Mouse (Mus musculus) right cerebral cortex, adult 18-20 months (tissue): Measurements from ENCODE around the gene Ccndbp1.
"Not testable (repeated sequence)": the region's sequence is repeated elsewhere in the genome, so short reads cannot be mapped to it uniquely, and the experiment has no call there.

ENCODE experiments used
- DNase-seq: peaks from one replicate; pipeline ENCODE4 v3.0.0; 2022; ENCODE audit warnings: mixed read lengths

Ccndbp1 gene

GRCm38 (mm10) chr2:121003586-121003985 lies 4.6 kb upstream of the Ccndbp1 start:
- no peak for DNase-seq

DNA sequence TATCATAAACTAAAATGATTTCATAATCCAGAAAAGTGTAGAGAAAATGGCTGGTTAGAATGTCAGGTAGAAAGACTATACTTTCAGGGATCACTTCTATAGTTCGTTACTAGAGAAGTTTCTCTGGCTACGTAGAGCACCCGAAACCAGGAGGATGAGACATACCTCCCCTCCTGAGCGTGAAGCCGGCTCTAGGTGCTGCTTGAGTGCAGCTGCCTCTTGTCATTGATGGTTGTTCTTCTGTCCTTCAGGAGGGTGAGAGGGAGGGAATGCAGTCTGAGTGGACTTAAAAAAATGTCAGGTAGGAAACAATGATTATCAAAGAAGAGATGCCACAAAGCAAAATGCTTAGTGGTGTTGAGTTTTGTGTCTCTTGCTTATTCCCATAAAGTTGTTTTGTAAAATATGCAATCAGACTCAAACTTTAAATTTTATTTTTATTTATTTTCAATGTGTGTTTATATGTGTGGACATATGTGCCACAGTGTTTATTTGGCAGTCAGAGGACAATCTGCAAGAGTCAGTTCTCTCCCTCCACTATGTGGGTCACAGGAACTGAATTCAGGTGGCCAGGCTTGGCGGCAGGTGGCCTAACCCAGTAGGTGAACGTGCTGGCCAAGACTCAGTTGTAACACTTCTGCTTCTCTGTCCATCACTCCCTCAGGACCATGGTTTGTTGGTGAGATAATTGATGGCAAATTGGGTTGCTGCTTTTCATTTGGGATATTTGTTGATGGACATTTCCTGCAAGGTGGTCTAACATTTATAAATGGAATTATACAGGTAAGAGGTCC lies 4.0 kb upstream of the Ccndbp1 start:
- DNase-seq = no peak

DNA sequence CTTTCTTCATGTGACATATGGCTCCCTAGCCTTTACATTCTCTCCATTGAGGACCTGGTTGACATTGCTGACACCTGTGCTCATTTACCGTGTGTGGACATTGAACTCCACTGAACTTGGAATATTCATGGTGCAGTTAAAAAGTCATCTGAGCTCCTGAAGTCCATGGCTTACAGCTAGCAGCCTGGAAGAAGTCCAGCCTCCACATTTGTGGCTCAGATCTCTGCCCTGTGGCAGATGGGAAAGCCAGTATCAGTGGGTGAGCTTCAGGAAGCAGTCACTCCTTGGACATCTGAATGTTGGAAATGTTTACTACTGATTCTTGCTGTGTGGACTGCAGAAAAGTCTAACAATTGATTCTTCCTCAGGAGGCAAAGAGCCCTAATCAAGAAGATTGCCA lies 1.2 kb upstream of the Ccndbp1 start:
- DNase-seq = no peak

- DNase-seq = no peak
Measured at GRCm38 (mm10) chr2:121008664-121009007, 433 bp downstream of the Ccndbp1 start.

GRCm38 (mm10) chr2:121009071-121009677 lies 971 bp downstream of the Ccndbp1 start:
- DNase-seq = no peak

DNA sequence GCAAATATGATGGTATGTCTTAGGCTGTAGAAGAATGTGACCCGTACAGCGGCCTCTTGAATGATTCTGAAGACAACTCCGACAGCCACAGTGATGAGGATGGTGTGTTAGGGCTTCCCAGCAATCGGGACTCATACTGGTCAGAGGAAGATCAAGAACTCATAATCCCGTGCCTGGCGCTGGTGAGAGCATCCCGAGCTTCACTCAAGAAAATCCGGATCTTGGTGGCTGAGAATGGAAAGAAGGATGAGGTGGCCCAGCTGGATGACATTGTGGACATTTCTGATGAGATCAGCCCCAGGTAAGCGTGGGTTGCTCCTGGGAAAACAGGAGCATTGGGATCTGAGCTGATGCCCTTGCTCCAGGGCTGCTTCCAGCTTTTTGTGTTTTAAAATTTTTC lies 4.5 kb downstream of the Ccndbp1 start:
- DNase-seq = no peak

GRCm38 (mm10) chr2:121015507-121015906 lies 7.3 kb downstream of the Ccndbp1 start:
- no peak for DNase-seq

GRCm38 (mm10) chr2:121016226-121016625 lies 8.0 kb downstream of the Ccndbp1 start:
- DNase-seq = no peak

DNA sequence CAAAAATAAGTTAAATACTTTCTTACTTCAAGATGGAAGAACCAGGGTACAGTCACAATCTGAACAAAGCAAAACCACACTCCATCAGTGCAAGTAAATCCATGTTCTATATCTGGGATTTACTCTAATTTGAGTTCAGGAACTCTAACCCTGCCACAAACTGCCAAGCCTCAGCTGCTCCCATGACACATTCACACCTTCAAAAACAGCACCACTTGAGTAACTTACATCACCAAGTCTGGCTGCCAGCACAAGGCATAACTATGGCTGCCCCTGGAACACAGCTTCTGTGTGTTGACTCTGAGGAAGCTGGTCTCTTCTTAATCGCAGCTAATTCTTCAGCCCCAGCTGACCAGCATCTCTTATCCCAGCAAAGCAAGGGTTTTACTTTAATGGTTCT lies 8.9 kb downstream of the Ccndbp1 start:
- no peak for DNase-seq

DNA sequence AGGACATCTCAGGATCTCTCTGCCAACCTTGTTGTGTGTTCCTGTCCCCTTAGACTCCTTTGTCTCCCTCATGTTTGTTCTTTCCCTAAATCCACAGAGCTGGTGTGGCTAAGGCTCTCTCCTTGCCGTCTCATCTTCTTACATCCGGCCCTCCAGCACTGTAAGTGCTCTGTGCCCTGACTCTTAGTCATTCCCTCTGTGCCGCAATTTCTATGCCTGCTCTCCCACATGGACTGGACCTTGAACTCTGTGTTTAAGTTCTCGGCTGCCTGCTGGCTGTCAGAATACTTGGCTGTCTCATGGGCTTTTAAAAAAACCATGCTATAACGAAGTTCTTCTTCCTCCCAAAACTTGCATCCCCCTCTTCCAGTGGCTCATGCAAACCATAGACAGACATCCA lies 14.7 kb downstream of the Ccndbp1 start:
- no peak for DNase-seq

DNA sequence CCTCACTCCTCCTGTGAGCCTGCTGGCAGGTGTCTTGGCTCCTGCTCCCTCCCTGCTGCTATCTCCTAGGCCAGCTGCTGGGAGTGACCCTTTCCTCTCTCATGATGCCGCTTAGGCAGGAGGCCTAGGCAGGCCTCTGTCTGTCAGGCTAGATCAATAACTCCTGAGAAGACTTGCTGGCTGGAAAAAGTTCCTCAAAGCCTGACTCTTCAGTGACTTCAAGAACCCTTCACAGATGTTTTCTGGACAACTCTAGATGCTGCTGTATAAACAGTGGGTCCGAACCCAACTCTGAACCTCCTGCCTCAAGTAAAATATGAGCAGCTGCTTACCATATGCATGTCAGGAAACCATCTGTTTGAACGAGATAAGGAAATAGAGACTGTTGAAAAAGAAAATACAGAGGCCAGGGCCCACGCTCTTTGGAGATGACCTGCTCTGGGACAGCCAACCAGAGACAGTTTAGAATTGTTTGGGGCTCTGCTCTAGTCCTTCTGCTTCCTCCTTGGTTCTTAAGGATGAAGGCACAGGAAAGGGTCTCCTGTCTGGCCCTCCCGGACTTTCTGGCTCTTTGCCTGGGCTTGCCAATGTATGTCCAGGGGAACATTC lies 28.6 kb downstream of the Ccndbp1 start, which contains the start of gene Epb42:
Gene Epb42, minus strand, starts transcription at position 340 of the 609 bp plus-strand sequence.
- no peak for DNase-seq

DNA sequence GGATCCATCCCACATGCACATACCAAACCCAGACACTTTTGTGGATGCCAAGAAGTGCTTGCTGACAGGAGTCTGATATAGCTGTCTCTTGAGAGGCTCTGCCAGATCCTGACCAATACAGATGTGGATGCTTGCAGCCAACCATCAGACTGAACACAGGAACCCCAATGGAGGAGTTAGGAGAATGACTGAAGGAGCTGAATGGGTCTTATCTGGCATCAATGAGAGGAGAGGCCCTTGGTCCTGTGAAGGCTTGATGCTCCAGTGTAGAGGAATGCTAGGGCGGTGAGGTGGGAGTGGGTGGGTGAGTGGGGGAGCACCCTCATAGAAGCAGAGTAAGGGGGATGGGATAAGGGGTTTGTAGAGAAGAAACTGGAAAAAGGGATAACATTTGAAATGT lies 30.6 kb downstream of the Ccndbp1 start:
- not testable (repeated sequence) for DNase-seq

- DNase-seq = no peak
Measured at GRCm38 (mm10) chr2:121039382-121039781, 31.2 kb downstream of the Ccndbp1 start.

DNA sequence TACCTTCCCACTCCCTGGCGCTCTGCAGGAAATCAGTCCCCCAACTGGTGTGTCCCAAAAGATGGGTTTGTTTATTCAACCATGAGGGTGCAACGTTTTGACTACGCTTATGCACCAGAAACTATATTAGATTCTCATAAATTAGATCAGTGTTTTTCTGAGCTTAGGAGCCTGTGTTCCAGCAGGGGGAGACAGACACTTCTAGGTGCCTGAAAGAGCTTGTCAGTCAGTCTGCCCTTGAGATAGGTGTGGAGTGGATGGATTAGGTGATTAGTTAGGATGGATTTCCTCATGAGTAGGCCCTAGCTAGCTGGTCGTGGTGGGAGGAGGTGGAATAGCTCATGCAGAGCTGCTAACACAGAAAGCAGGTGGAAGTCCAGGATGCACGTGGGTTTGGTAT lies 32.9 kb downstream of the Ccndbp1 start:
- DNase-seq = peak; percentile 16

DNA sequence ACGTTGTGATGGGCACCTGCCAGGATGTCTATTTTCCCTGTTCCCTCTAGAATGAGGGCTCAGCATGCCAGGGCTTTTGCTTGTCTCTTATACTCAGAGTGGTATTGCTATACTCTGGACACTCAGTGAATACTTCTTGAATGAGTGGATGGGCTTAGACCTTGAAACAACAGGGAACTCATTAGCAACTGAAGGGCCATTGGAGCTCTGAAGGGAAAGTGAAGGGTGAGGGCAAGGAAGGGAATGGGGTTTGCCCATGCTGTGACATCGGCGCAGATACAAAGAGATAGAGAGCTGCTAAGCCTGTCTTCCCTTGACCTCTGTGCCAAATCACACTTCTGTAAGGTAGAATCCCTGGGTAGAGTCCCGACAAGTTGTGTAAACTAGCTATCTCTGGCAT lies 37.5 kb downstream of the Ccndbp1 start:
- no peak for DNase-seq

GRCm38 (mm10) chr2:121052176-121052575 lies 44.0 kb downstream of the Ccndbp1 start:
- no peak for DNase-seq

DNA sequence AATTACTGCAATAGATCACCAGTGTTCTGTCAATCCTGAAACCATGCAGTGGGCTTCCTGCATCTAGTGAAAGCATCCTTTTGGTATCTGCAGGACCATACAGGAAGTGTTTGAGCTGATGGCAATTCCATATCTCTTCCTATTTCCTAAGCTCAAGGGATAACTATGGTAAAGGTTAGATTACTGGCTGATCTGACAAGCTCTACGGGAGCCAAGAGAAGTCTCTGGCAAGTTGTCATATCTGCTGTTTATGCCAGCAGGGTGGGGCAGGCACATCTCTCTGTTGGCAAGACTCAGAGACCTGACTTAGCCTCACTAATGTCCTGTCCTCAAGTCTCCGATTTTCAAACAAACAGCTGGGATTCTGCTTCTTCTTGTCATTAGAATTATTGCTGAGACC lies 45.9 kb downstream of the Ccndbp1 start:
- no peak for DNase-seq

- DNase-seq = no peak
Measured at GRCm38 (mm10) chr2:121055915-121056314, 47.7 kb downstream of the Ccndbp1 start.

DNA sequence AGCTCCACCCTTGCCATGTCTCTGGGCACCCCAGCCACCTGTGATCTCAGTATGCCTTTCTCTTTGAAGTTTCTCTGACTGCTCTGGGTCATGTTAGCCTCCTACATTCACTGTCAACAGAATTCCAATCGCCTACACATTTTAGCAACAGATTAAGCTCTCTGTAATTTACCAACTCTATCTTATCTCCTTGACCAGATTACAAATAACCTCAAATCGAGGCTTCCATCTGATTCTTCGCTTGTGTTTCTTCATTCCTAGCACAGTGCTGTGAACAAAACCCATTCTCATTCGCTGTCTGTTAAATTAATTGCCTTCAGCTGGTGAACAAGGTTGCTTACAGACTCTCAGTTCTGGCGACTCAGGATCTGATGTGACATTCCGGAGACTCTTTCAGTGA lies 49.8 kb downstream of the Ccndbp1 start:
- no peak for DNase-seq

DNA sequence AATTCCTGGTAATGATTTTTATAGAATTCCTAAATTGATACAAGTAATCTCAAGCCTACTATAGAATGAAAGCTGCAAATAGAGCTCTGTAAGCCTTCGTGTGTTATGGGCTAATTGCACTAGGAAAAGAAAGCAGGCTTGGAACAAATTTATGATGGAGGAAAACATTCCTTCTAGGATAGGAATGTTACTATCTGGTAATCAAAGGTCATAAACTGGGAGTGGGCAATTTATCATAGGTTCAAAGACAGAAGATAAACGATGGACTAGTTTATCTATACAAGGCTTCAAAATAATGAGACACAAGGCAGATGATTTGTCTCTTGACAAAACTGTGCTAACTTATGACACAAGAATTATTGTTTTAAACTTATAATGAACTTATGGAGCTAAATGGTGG lies 53.1 kb downstream of the Ccndbp1 start:
- DNase-seq = no peak
